Mouse (Mus musculus): ENCODE data around the gene Lrrc1. TPM values are rescaled to one million over a fixed set of nuclear protein-coding genes. Genes with fewer than 3 reads are reported as not detected.

Lrrc1 gene
- total RNA-seq, 2 experiments from 2014 or later, result 12.8 to 15.1 TPM

DNA sequence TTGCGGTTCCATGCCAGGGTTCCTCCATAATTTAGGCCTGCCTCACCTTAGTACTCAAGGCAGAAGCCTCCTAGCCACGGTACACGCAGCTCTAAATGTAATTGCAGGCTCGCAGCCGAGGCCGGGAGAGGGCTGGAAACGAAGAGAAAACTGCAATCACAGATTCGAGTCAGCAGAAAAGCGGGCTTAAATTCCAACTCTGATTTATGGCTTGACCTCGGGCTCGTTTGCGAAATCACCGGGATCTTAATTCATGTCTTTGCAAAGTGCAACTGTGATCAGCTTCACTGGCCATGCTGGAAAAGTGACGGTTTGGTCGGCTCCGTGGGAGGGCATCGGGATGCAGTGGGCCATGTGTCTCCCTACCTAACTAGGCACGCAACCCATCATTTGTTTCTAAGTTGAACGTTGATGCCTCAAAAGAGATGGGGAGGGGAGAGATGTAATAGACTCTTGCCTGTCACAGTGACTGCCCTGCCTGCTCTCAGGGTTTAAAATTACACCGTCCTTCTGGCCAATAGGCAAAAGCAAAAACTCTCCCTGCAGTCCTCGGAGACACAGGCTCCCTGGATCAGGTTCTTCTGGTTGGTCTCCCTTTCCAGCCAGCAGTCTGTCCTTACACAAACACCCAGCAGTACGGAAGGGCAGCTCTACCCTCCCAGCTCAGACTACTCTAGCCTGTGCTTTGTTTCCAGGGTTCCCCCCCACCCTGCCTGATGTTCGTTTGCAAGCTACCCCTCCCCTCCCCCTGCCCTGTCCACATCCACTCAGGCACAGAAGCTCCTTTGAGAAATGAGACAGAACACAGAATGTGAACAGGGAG lies 117.2 kb downstream of the Lrrc1 start:
- peak; percentile 77 to 81 for DNase-seq

DNA sequence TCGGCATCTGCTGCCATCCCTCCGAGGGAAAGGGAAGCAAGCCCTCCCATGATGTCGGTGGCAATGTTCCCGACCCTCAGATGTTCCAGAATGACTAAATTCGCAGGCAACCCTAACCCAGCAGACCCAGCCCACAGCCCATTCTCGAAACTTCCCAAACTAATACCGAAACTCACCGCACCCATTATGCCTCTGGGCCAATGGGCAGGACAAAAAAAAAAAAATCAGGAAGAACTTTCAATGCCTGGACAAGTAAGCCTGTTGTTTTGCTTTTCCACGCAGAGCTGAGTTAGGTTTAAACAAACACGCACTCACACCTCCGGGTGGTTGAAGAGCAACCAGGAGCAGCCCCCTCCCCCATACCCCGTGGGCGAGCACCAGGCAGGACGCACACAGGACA lies 118.6 kb downstream of the Lrrc1 start:
- no peak for DNase-seq

DNA sequence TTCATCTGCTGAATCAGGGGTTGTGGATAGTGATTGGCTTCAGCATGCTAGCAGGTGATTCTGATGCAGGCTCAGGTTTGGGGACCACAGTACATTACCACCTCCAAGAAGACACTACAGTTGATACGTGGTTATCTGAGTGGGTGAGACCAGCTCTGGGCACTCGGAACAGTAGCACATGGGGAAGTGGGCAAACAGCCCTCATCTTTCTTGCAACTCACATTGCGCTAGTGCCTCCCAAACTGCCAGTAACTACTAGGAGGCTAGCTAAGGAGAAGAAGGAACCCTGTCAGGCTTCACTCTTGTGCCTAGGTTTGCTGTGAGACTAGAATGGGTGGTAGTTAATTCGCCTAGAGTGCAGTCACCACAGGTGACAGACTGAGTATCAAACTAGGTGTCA lies 119.1 kb downstream of the Lrrc1 start:
- no peak for DNase-seq

DNA sequence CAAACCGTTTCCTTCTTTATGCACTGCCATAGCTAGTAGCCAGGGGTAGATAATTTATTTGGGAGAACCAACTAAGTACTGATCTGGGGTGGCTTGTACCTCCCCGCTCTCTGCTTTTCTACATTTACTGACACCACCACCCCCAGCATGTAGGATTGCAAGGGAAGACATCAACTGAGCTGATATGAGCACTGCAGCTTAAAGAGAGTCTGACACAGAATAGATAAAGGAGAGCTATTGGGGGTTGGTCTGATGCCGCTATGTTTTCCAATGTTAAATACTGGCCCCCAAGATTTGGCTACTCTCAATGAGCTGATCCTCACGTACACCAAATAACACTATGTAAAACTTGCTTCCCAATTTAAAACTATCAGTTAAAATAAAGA lies 124.5 kb downstream of the Lrrc1 start:
- no peak for DNase-seq

DNA sequence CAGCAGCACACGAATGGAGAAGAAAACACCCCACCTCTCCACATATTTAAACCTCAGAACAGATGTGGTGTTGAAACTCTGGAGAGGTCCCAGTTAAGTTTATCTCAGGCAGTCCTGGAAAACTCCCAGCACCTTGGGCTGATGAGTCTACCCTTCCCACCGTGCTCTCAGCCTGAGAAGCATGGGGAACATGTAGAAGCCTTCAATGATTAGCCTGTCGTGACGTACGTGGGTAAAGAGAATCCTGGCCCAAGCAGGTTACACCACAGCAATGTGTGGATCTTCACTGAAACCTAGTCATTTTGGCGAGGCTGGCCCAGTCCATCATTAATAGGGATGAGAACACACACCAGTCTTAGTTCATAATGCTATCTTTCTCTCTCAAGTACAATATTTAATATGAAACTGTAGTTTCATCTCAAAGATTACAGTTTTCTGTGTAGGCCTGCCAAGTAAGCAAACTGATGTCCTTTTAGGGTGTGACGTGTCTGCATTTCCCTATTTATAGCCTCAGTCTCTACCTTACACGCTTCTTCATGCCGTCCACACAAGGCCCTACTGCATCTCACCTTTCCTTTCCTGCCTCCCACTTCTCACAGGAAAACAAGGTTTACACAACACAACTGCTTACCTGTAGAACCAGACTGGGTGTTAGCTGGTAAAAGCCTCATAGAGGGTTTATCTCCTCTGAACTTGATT lies 125.0 kb downstream of the Lrrc1 start:
- DNase-seq, result no peak

DNA sequence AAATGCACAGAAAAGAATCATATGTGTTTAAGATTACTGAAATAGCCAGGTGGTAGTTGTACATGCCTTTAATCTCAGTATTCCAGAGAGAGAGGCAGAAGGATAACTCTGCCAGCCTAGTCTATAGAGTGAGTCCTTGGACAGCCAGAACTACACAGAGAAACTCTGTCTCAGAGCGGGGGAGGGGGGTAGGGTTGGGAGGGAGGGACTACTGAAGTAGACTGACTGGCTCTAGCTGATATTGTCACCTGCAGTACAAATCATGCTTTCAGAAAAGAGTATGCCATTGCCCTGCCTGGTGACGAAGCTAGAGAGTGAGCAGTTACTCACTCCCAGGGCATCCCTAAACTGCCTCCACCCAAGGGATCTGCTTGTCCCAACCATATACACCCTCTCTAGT lies 125.9 kb downstream of the Lrrc1 start:
- no peak for DNase-seq

DNA sequence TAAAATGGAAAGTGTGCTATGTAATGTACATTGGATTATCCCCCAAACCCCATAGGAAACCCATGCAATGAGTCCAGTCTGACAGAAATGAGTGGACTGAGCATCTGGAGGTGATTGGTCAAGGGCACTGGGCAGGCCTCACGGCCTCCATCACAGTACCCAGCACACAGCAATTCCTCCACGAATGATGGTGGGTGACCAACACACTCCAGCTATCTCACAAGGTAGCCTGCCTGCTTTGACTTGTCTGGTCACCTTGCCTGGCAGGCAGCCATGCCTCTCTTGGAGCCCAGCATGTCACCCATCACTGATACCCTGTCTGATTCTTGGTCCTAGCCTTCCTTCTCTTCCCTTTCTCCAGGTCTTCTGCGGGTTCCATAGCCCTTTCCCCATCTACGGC lies 128.2 kb downstream of the Lrrc1 start:
- no peak for DNase-seq

DNA sequence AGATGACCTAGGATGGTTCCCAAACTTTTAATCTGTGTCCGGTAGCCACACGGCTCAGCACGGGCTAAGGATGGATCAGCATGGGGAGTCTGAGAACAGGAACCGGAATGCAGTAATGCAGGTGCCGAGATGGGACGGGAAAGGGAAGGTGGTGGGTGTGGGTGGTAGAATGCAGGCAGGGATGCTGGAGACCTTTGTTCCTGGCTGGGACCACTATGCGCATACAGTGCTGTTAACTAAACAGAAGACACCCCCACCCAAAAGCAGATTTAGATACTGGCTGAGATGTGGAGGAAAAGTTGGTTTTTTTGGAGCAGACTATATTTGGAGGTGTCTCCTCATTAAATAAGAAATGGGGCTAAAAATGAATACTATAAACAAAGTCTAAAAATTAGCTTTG lies 128.7 kb downstream of the Lrrc1 start:
- no peak for DNase-seq

DNA sequence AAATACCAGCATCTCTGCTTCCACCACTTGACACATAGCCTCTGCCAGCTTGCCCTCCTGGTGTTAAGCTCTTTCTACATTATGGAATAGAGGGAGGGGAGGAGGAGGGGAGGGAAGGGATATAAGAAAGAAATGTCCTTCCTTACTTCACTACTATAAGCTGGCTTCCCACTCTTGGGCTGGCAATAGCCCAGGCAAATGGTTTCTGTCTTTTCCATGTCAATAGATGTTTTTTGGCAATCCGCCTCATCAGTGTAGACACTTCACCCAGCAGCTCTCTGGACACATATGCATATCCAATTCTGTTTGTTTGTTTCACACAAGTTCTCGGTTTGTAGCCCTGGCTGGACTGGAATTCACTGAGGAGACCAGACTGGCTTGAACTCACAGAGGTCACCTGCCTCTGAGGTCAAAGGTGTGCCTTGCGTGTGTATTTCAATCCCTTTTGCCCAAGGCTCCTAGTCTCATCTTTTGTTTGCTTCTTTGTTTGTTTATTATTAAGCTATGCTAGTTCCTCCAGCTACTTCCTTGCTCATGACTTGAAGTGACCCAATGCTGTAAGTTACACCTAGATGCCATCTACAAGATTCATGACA lies 132.7 kb downstream of the Lrrc1 start:
- no peak for DNase-seq

DNA sequence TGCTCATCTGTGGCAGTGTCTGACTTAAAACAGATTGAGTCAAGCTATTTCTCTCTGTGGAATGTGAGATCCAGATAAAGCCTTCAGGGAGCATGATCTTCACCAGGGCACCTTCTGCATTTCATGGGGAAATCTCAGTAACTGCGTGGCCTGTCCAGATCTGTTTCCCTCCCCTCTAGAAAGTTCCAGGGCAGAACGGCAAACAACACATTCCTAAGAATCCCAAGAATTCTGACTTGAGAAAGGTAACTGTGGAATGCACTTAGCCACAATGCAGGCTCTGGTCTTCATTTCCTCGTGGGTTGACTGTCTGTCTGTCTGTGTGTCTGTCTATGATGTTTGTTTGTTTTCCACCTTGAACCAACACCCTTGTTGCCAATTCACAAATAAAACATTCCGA lies 133.7 kb downstream of the Lrrc1 start:
- DNase-seq, result no peak

DNA sequence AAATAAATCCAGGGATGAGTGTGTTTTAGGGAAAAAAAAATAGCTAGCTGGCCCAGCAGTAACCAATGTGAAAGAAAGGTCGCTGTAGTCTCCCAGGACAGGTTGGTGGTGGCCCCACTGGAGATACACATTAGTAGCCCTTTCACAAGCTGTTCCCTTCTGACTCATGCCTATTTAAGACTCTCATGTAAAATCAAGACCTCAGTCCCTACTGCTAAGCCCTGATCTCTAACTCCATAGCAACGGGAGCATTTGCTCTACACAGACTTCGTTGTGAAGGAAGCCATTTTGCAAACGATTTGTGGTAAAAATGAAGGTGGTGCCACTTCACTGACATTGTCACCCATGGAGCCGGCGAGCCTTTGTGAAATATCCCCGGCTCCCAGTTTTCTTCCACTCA lies 134.1 kb downstream of the Lrrc1 start:
- DNase-seq, result no peak

DNA sequence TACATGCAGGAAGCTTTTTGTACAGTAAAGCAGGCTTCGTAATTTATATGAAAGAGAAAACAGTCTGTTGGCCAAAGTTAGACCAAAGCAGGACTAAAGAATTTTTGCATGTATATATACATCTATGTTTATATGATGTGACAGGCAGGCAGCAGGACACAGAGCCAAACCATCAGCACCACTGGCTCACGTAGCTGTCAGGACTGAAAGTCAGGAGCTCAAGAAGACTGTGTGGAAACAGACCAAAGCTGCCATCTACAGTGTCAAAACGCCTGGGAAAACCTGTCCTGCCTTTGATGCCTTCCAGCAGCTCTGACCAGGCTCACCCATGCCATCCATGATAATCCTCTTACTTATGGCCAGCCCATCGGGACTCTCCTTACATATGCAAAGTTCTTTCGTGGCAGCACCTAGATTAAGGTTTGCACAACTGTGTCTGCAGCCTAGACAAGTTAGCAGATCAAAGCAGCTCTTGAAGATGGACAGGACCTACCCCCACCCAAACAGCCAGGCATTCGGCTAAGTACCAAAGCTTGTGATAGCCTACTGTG lies 136.5 kb downstream of the Lrrc1 start:
- no peak for DNase-seq

DNA sequence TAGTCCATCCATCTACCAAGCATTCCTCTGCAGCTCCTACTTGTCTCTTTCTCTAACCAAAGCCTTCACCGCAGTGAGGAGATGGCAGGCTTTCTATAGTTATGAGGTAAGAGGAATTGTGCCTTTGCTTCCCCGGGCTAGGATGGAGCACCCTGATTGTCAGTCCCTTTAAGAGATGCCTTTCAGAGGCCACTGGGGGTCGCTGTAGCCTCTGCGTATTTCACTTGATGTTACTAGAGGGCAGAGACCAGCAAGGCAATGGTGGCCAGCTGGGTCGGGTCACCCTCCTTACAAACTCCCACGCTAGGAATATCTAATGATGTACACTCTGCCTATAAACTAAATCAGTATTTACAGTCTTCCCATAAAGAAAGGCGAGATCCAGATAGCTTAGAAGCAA lies 137.8 kb downstream of the Lrrc1 start:
- DNase-seq, result peak; percentile 68 to 75

DNA sequence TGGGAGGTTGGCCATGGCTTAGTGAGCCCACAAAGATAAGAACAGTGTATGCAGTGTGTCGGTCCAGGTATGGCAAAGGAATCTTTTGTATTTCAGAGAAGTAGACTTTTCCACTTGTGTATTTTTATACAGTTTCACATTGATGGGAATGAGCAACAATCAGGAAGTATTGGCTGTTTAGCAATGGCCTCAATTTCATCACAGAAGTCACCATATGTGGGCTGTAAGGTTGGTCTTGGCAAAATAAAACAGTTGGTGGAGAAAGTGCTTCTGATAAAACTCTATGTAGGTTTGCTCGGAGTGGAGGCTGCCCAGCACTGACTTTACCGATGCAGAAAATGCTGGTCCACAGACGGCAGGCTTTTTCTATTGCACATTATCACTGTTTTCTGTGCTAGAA lies 140.2 kb downstream of the Lrrc1 start:
- no peak for DNase-seq

DNA sequence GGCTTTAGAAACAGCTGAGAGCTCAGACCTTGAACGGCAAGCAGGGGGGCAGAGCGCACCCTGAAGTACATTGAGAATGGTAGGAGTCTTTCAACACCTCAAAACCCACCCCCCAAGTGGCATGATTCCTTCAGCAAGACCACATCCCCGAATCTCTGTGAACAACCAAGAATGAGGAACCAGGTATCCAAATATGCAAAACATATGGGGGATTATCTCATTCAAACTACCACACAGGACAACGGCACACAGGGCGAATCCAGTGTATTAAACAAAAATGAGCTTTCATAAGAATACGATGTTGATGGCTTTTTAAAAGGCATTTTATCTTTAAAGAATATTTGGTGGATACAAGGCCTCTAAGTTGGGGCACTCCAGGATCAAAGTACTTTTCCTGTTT lies 140.7 kb downstream of the Lrrc1 start:
- no peak for DNase-seq

DNA sequence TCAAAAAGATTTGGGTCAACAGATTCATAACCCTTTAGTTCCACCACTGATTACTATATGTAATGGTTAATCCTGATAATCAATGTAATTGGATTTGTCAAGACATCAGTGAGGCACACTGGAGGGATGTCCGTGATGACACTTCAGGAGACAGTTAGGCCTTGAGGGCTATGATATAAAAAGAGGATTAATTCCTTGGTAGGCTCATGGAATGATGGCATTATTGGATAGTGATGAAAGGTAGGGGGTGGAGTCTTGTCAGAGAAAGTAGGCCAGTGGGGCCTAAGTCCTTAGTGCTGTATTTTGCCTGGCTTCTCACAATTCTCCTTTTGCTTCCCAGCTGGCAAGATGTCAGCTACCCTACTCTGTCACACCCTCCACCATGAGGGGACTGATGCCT lies 141.7 kb downstream of the Lrrc1 start:
- no peak for DNase-seq

DNA sequence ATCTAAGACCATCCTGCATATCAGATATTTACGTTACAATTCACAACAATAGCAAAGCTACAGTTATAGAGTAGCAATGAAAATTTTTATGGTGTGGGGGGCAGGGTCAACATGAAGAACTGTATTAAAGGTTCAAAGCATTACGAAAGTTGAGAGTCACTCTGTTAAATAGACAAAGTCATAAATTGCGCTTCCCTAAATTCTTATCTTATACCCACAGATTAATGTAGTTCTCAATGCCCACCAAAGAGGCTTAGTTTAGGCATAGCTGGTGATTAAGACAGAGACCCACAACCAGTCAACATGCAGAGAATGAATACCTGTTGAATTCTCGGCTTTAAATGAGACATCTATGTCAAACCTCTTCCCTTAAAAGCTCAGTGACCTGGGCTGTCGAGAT lies 144.9 kb downstream of the Lrrc1 start:
- no peak for DNase-seq

DNA sequence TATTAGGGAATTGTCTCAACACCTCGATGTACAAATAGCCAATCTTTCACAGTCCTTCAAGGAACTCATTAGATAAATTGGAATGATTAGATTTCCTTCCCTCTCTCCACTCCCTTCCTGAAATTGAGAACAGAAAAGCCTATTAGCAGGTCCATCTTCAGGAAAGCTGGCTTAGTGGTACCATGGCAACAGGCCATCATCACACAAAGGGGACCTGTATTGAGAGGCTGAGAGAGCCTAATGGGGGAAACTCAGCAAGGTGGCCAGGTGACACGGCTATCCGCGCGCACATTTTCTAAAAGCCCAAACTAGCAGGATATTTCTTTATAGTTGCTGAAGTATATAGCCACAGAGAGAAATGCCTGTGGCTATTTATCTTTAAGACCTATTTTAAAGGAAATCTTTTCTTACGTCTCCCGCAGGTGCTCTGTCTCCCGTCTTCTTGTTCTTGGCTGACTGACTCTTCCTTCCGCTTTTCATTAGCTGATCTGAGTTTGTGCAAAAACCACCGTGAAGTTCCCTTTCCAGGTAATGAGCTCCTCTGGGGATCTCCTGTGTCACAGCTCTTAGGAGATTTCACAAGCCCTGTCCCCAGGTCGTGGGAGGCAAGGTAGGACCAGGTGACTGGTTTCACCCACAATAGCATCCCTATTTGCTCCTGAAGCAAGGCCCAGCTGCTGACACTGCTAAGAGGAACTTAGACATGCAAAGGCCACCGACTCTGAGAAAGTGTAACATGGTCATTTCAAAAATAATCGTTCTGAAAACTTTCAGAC lies 145.6 kb downstream of the Lrrc1 start:
- DNase-seq, result no peak

DNA sequence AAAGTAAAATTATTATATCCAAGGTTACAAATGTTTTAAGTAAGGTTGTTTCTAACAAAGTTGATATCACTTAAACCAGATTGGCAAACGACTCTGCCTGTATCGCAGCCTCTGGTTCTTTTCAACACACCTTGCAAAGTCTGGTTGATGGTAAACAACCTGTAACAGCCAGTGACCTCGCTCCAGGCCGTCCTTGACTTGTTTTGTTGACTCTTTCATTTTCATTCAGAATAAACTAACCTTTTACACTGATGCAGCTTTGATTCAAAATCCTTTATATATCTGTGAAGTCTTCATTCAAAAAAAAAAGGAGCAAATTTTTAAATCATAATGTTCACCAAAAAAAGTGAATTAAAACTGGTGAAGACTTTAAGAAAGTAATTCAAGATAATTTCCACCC lies 147.6 kb downstream of the Lrrc1 start:
- no peak for DNase-seq

DNA sequence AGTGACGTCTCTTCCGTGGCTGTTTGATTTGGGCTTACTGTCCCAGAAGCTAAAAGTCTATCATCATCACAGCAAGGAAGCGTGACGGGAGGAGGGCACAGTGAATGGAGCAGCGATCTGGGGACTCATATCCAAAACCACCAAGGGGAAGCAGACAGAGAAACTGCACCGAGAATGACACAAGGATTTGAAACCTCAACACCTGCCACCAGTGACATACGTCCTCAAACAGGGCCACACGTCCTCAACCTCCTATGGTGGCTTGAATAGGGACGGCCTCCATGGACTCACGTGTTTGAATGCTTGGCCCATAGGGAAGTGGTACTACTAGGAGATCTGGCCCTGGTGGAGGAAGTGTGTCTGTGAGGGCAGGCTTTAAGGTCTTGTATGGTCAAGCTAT lies 153.4 kb downstream of the Lrrc1 start:
- DNase-seq, result no peak

DNA sequence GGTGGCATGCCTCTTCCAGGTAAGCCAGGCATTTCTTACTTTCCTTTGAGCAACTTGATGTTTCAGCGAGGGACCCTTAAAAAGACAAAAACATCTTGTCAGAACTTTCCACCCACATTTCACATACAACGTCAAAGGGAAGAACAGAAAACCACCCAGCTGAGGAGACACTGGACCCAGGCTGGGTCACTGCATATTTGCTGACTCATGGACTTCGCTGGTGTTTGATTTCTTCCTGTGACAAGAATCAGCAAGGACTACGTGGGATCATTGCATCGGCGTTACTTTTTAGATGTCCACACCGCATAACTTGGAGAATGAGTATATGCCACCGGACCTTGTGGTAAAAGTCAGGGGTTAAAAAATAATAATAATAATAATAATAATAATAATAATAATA lies 155.7 kb downstream of the Lrrc1 start:
- no peak for DNase-seq

DNA sequence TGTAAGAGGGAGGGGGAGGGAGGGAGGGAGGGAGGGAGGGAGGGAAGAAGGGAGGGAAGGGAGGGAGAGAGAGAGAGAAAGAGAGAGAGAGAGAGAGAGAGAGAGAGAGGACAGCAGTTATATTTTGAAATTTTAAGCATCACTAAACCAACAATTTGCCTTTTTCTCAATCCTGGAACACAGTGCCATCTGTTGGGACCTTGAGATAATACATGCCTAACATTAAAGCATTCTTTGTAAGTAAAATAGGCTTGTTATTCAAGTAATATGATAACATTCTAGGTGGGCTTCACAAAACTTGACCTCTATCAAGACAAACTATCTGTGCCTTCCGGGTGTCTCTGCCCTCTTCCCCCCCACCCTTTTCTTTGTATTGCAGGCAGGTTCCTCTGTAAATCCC lies 157.9 kb downstream of the Lrrc1 start:
- DNase-seq, result no peak

DNA sequence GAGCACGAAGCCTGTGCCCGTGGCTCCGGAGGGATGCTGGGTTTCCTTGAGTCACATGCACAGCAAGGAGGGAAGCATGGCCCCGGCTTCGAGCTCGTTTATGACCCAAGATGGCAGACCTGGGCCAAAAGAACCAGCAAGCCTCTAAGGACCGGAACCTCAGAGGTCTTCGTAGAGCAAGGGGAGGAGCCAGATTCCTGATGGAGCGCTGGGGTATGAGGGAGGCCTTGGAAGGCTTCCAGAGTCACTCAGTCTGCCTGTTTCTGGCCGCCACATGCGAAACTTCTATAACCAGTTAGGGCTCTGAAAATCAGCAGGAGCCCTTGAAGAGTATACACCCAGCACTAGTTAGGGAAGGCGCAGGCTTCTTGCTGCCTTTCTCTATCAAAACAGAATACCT lies 159.1 kb downstream of the Lrrc1 start:
- no peak for DNase-seq

All from adrenal gland, postnatal 36 days (tissue).